Mouse (Mus musculus) liver, adult 2 months (tissue): ENCODE data around the gene Agt. TPM values are rescaled to one million over a fixed set of nuclear protein-coding genes. Genes with fewer than 3 reads are reported as not detected.

Source experiments
- DNase-seq: peaks from one replicate; pipeline ENCODE4 v3.0.0-alpha.2; 2011; ENCODE audit warnings: low read depth, low spot score; ENCODE audit errors: extremely low read depth
- H3K27ac ChIP-seq: fragments of 200-500 bp; replicated peaks from 2 replicates; pipeline ENCODE4 v1.5.1; 2012; ENCODE audit warnings: low read depth, mild to moderate bottlenecking, control low read depth, inconsistent platforms, low read length; ENCODE audit not compliant: insufficient read depth
- H3K27me3 ChIP-seq: fragments of 200-500 bp; 2 replicates; pipeline ENCODE4 v1.6.1; 2012; ENCODE audit warnings: mild to moderate bottlenecking, moderate library complexity, low read length, inconsistent platforms; ENCODE audit not compliant: control insufficient read depth, insufficient read depth
- H3K36me3 ChIP-seq: fragments of 200-500 bp; 2 replicates; pipeline ENCODE4 v1.6.1; 2012; ENCODE audit warnings: low read length, inconsistent platforms; ENCODE audit not compliant: control insufficient read depth, insufficient read depth
- H3K4me1 ChIP-seq: fragments of 200-500 bp; 2 replicates; pipeline ENCODE4 v1.6.1; 2011; ENCODE audit warnings: low read length; ENCODE audit not compliant: control insufficient read depth, insufficient read depth
- H3K4me3 ChIP-seq: fragments of 200-500 bp; 2 replicates; pipeline ENCODE4 v1.5.1; 2011; ENCODE audit warnings: low read depth, mild to moderate bottlenecking, control low read depth, low read length, moderate library complexity; ENCODE audit not compliant: insufficient read depth
- H3K79me2 ChIP-seq: fragments of 200-500 bp; 2 replicates; pipeline ENCODE4 v1.6.1; 2012; ENCODE audit warnings: inconsistent platforms, mild to moderate bottlenecking, low read length, moderate library complexity; ENCODE audit not compliant: control insufficient read depth, insufficient read depth
- H3K9ac ChIP-seq: fragments of 200-500 bp; 2 replicates; pipeline ENCODE4 v1.6.1; 2012; ENCODE audit warnings: low read depth, mild to moderate bottlenecking, control low read depth, inconsistent platforms, low read length
- CTCF ChIP-seq: fragments of 200-500 bp; IDR thresholded peaks from 2 replicates; pipeline ENCODE4 v1.5.1; 2011; ENCODE audit warnings: low read depth, low read length, control low read depth
- POLR2A ChIP-seq: fragments of 200-500 bp; IDR thresholded peaks from 2 replicates; pipeline ENCODE4 v1.6.1; 2011; ENCODE audit warnings: low read length, control low read depth; ENCODE audit not compliant: insufficient read depth; ENCODE audit errors: extremely low read depth
- WGBS: fragments of 180-500 bp; shearing (Covaris S2); methylation state at CpG from one replicate; pipeline ENCODE4 v1.1.7; 2018; 5-methylcytosine and 5-hydroxymethylcytosine counted together
- polyA plus RNA-seq: library from polyadenylated mRNA; depleted of rRNA; stranded (reverse); fragments of >200 nt; gene quantifications from 2 replicates; pipeline ENCODE4 v1.2.3, GENCODE M21; 2012; rRNA removed
- total RNA-seq: library from RNA; depleted of rRNA; stranded (reverse); fragments of >200 nt; gene quantifications from 2 replicates; pipeline ENCODE4 v1.2.3, GENCODE M21; 2014; rRNA removed

The Agt gene
- total and polyA plus RNA-seq, 2 experiments = 419 to 1,418 TPM

GRCm38 (mm10) chr8:124509156-124509555 lies 60.4 kb downstream of the Agt start:
- H3K4me3 ChIP-seq = no peak overlapping the region
- no peak overlapping the region for H3K27ac ChIP-seq
- H3K36me3 ChIP-seq = no peaks in the 10 kb centered on the region
- no peaks in the 10 kb centered on the region for H3K79me2 ChIP-seq
- no peaks in the 10 kb centered on the region for H3K4me1 ChIP-seq
- no peak overlapping the region for H3K9ac ChIP-seq
- WGBS = 82% methylated on average over 3 of the region's 3 CpGs
- no peak for DNase-seq
- no peak for TF ChIP-seq POLR2A
- no peak for TF ChIP-seq CTCF
- no peaks in the 10 kb centered on the region; the same call in 1 of the 2 replicates for H3K27me3 ChIP-seq

- H3K36me3 ChIP-seq = no peaks in the 10 kb centered on the region
Observed at GRCm38 (mm10) chr8:124508321-124508695, 61.2 kb downstream of the Agt start.

GRCm38 (mm10) chr8:124507572-124508320 lies 61.8 kb downstream of the Agt start:
- 73% methylated on average over 8 of the region's 8 CpGs for WGBS
- Histone ChIP-seq H3K79me2 (no peaks in the 10 kb centered on the region), H3K27me3 (no peaks in the 10 kb centered on the region; the same call in 1 of the 2 replicates), H3K36me3 (no peaks in the 10 kb centered on the region), H3K4me3 (no peak overlapping the region), H3K27ac (no peak overlapping the region), H3K9ac (no peak overlapping the region), H3K4me1 (no peaks in the 10 kb centered on the region)
- TF ChIP-seq CTCF = no peak
- no peak for TF ChIP-seq POLR2A
- DNase-seq = no peak

More at GRCm38 (mm10) chr8:124508321-124508695, 61.2 kb downstream of the Agt start:
- 66% methylated on average over 6 of the region's 6 CpGs for WGBS
- Histone ChIP-seq H3K27ac (no peak overlapping the region), H3K79me2 (no peaks in the 10 kb centered on the region), H3K4me1 (no peaks in the 10 kb centered on the region), H3K27me3 (no peaks in the 10 kb centered on the region; the same call in 1 of the 2 replicates), H3K4me3 (no peak overlapping the region), H3K9ac (no peak overlapping the region)
- DNase-seq = no peak
- no peak for TF ChIP-seq POLR2A
- no peak for TF ChIP-seq CTCF

Other genes starting within 250 kb of the Agt start
- gene Pgbd5, start 130.0 kb downstream of the Agt start, total RNA-seq = 0.07 TPM in 1 of 2 replicates, not detected in the other
- gene Pgbd5, start 130.0 kb downstream of the Agt start, polyA plus RNA-seq = not detected in 2 replicates
- gene Cog2, start 48.9 kb downstream of the Agt start, total RNA-seq = 16.6 and 17.9 TPM in 2 replicates
- 11.9 and 12.6 TPM in 2 replicates for gene Cog2, start 48.9 kb downstream of the Agt start, polyA plus RNA-seq
- not detected in 2 replicates for gene Capn9, start 6.4 kb upstream of the Agt start, total RNA-seq
- gene Capn9, start 6.4 kb upstream of the Agt start, polyA plus RNA-seq = not detected in 2 replicates
- gene 2310022B05Rik, start 93.7 kb upstream of the Agt start, total RNA-seq = 3.0 and 4.2 TPM in 2 replicates
- 11.8 and 12.0 TPM in 2 replicates for gene 2310022B05Rik, start 93.7 kb upstream of the Agt start, polyA plus RNA-seq
- gene Ttc13, start 152.3 kb upstream of the Agt start, total RNA-seq = 24.8 and 26.3 TPM in 2 replicates
- gene Ttc13, start 152.3 kb upstream of the Agt start, polyA plus RNA-seq = 11.8 and 12.3 TPM in 2 replicates
- gene Arv1, start 152.4 kb upstream of the Agt start, total RNA-seq = 1.7 and 2.6 TPM in 2 replicates
- gene Arv1, start 152.4 kb upstream of the Agt start, polyA plus RNA-seq = 4.2 and 6.8 TPM in 2 replicates
- gene Fam89a, start 182.1 kb upstream of the Agt start, total RNA-seq = 2.8 and 5.4 TPM in 2 replicates
- gene Fam89a, start 182.1 kb upstream of the Agt start, polyA plus RNA-seq = 17.4 and 40.4 TPM in 2 replicates
- not detected in 2 replicates for gene Trim67, start 223.4 kb upstream of the Agt start, total RNA-seq
- gene Trim67, start 223.4 kb upstream of the Agt start, polyA plus RNA-seq = not detected in 2 replicates